Mouse (Mus musculus) limb, embryonic 14.5 days (tissue): ENCODE results near the gene Frmd4b. TPM values are rescaled to one million over a fixed set of nuclear protein-coding genes. Genes with fewer than 3 reads are reported as not detected.
"Not testable (repeated sequence)": the region's sequence is repeated elsewhere in the genome, so short reads cannot be mapped to it uniquely, and the experiment has no call there.

ENCODE experiments used
- ATAC-seq: fragments of 200-750 bp; cut with Nextera tagmentation; 2 replicates; pipeline ENCODE4 v1.8.0; 2017; ENCODE audit warnings: low read depth, moderate number of reproducible peaks, moderate TSS enrichment; ENCODE audit not compliant: low FRiP score
- DNase-seq: peaks from one replicate; pipeline ENCODE4 v3.0.0-alpha.2; 2015; ENCODE audit warnings: low spot score
- H3K27ac ChIP-seq: fragments of 300-500 bp; sonication (generic); replicated peaks from 2 replicates; pipeline ENCODE4 v1.5.1; 2014; ENCODE audit warnings: low read depth, mild to moderate bottlenecking, low read length, moderate library complexity, mixed read lengths
- H3K27me3 ChIP-seq: fragments of 300-500 bp; sonication (generic); 2 replicates; pipeline ENCODE4 v1.6.1; 2014; ENCODE audit warnings: low read length, mixed read lengths; ENCODE audit not compliant: control insufficient read depth, insufficient read depth
- H3K36me3 ChIP-seq: fragments of 300-500 bp; sonication (generic); 2 replicates; pipeline ENCODE4 v1.6.1; 2014; ENCODE audit warnings: mild to moderate bottlenecking, low read length, moderate library complexity, mixed read lengths; ENCODE audit not compliant: control insufficient read depth, insufficient read depth
- H3K4me1 ChIP-seq: fragments of 300-500 bp; sonication (generic); 2 replicates; pipeline ENCODE4 v1.6.1; 2014; ENCODE audit warnings: antibody characterized with exemption, low read length, mixed read lengths; ENCODE audit not compliant: control insufficient read depth, insufficient read depth
- H3K4me2 ChIP-seq: fragments of 300-500 bp; sonication (generic); replicated peaks from 2 replicates; pipeline ENCODE4 v1.6.1; 2014; ENCODE audit warnings: low read depth, mild to moderate bottlenecking, low read length, moderate library complexity; ENCODE audit not compliant: severe bottlenecking
- H3K4me3 ChIP-seq: fragments of 300-500 bp; sonication (generic); replicated peaks from 2 replicates; pipeline ENCODE4 v1.5.1; 2014; ENCODE audit warnings: low read length
- H3K9ac ChIP-seq: fragments of 300-500 bp; sonication (generic); 2 replicates; pipeline ENCODE4 v1.6.1; 2014; ENCODE audit warnings: mild to moderate bottlenecking, low read depth, low read length, moderate library complexity; ENCODE audit not compliant: severe bottlenecking
- H3K9me3 ChIP-seq: fragments of 300-500 bp; sonication (generic); 2 replicates; pipeline ENCODE4 v1.6.1; 2016; ENCODE audit warnings: low read length; ENCODE audit not compliant: control insufficient read depth
- POLR2A ChIP-seq: fragments of 200-500 bp; IDR thresholded peaks from 2 replicates; pipeline ENCODE4 v1.8.0; 2012; ENCODE audit warnings: inconsistent platforms, mild to moderate bottlenecking, moderate library complexity, borderline replicate concordance; ENCODE audit not compliant: insufficient read depth, insufficient read length; ENCODE audit errors: extremely low read depth
- WGBS: fragments of 180-500 bp; shearing (Covaris S2); extraction: QIAGEN DNeasy Blood & Tissue Kit; methylation state at CpG from one replicate; pipeline ENCODE4 v1.1.7; 2014; 5-methylcytosine and 5-hydroxymethylcytosine counted together
- polyA plus RNA-seq, 2 experiments: library from polyadenylated mRNA; depleted of rRNA in 1 of 2; stranded (reverse) in 1 of 2; unstranded in 1 of 2; fragments of >200 nt; fragmentation: Nextera tagmentation in 1 of 2; extraction: Ambion mirVana in 1 of 2; gene quantifications; 2 replicates each; pipeline versions ENCODE4 v1.2.1 to v1.2.3; 2012 to 2014

The Frmd4b gene
- polyA plus RNA-seq, 2 experiments, result 13.9 to 14.1 TPM

GRCm38 (mm10) chr6:97429688-97430343, 187.5 kb downstream of the Frmd4b start:
- Histone ChIP-seq H3K4me2 (no peak overlapping the region), H3K27ac (no peak overlapping the region), H3K36me3 (no peaks in the 10 kb centered on the region), H3K4me1 (no peaks in the 10 kb centered on the region), H3K9ac (no peak overlapping the region), H3K9me3 (no peaks in the 10 kb centered on the region), H3K4me3 (no peak overlapping the region), H3K27me3 (no peaks in the 10 kb centered on the region)
- no peak for TF ChIP-seq POLR2A
- ATAC-seq (no peak), DNase-seq (no peak)
- WGBS, result 21% methylated on average over 2 of the region's 2 CpGs

- 0 out of 2 replicates have a peak, but pooled peaks have one; percentile 53 for ATAC-seq
- H3K9me3 ChIP-seq, result no peaks in the 10 kb centered on the region
- no peak overlapping the region for H3K4me3 ChIP-seq
- no peak for TF ChIP-seq POLR2A
- peak; percentile 89 for DNase-seq
- no peaks in the 10 kb centered on the region for H3K27me3 ChIP-seq
- no peak overlapping the region for H3K9ac ChIP-seq
- no peak overlapping the region for H3K27ac ChIP-seq
- WGBS, result 65% methylated on average over 7 of the region's 7 CpGs
- no peaks in the 10 kb centered on the region for H3K36me3 ChIP-seq
- H3K4me2 ChIP-seq, result no peak overlapping the region
- no peaks in the 10 kb centered on the region for H3K4me1 ChIP-seq
These were observed 197.4 kb downstream of the Frmd4b start for GRCm38 (mm10) chr6:97419771-97420446.

GRCm38 (mm10) chr6:97416972-97417554, 200.3 kb downstream of the Frmd4b start:
- no peaks in the 10 kb centered on the region for H3K4me1 ChIP-seq
- no peak overlapping the region for H3K9ac ChIP-seq
- H3K36me3 ChIP-seq, result no peaks in the 10 kb centered on the region
- no peak for ATAC-seq
- TF ChIP-seq POLR2A, result no peak
- H3K27me3 ChIP-seq, result no peaks in the 10 kb centered on the region
- no peak overlapping the region for H3K27ac ChIP-seq
- no peak overlapping the region for H3K4me3 ChIP-seq
- H3K9me3 ChIP-seq, result no peaks in the 10 kb centered on the region
- H3K4me2 ChIP-seq, result no peak overlapping the region
- 61% methylated on average over 13 of the region's 13 CpGs for WGBS
- peak; percentile 72 for DNase-seq

- not testable (repeated sequence) for H3K4me1 ChIP-seq, ATAC-seq, H3K27ac ChIP-seq, H3K4me3 ChIP-seq, H3K36me3 ChIP-seq, H3K4me2 ChIP-seq, H3K27me3 ChIP-seq, DNase-seq, H3K9ac ChIP-seq, H3K9me3 ChIP-seq
- 93% methylated on average over 4 of the region's 4 CpGs for WGBS
These were observed 201.8 kb downstream of the Frmd4b start for GRCm38 (mm10) chr6:97415578-97415977.

- Histone ChIP-seq H3K4me2 (no peak overlapping the region), H3K27ac (no peak overlapping the region), H3K9ac (no peak overlapping the region), H3K36me3 (no peaks in the 10 kb centered on the region), H3K27me3 (no peaks in the 10 kb centered on the region), H3K9me3 (no peaks in the 10 kb centered on the region), H3K4me1 (no peaks in the 10 kb centered on the region), H3K4me3 (no peak overlapping the region)
- ATAC-seq, result no peak
- whole genome bisulfite sequencing, result 79% methylated on average over 7 of the region's 7 CpGs
- no peak for TF ChIP-seq POLR2A
- DNase-seq, result no peak
These were observed 203.9 kb downstream of the Frmd4b start for GRCm38 (mm10) chr6:97413453-97413852.
